Mouse (Mus musculus): ENCODE measurements around the gene C1qbp.

DNA sequence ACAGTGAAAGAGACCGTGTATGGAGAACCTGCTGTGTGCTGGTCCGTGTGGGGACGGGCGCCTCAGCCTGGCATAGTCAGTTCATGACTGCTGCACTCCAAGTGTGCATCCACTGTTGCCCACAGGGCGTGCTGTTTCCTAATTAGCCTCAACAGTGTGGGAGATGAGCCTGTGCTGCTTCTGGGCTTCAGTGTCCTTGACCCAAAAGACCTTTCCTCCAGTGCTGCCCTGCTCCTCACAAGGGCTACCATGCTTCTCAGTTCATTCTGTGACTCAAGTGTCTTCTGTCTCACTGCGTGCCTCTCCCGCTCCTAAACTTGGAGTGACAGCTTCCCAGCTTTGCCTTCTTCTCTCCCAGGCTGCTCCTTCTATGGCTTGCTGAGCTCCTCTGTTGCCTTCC, 47.5 kb downstream of the C1qbp start:
- TF ChIP-seq POLR2A (IDR thresholded peaks at IDR 0.05; ENCODE audit: control insufficient read depth, low read depth, low read length), result no peak
- TF ChIP-seq CTCF (IDR thresholded peaks at IDR 0.05; ENCODE audit: control insufficient read depth, insufficient read depth, insufficient replicate concordance, low read depth, low read length), result peak; percentile 43; the same call in 1 of the 2 replicates
